Mouse (Mus musculus) heart, postnatal 0 days (tissue): ENCODE data around the gene Olfr1508.

ENCODE experiments used
- CTCF ChIP-seq: IDR thresholded peaks from 2 replicates; pipeline ENCODE4 v1.5.1; 2016; ENCODE audit warnings: antibody characterized with exemption, control low read depth, low read depth
- EP300 ChIP-seq: IDR thresholded peaks from 2 replicates; pipeline ENCODE4 v1.6.1; 2016; ENCODE audit warnings: antibody characterized with exemption, low read depth

- TF ChIP-seq EP300 (no peak), CTCF (no peak)
Measured at GRCm38 (mm10) chr14:52465738-52466137, 1.6 kb downstream of the Olfr1508 start.
